Mouse (Mus musculus): ENCODE data around the gene Map3k9.

DNA sequence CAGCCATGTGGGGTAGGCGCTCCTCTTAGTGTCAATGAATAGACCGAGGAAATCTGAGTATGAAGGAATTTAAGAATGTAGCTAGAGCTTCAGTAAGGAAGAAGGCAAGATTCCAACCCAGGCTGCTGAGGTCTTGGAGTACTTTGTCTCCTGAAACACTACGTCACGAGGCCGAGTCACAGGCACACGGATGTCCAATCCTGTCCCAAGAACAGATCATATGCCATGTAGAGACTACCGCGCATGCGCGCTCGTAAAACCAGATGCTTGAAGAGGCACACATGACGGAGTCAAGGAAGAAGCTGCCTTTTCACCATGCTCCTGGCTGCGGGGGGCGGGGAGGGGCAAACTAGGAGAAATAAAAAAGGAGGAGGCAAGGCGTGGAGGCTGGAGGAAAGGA, 90.9 kb downstream of the Map3k9 start:
- TF ChIP-seq POLR2A (IDR thresholded peaks at IDR 0.05; ENCODE audit: low read depth, low read length) = no peak
- TF ChIP-seq CTCF (IDR thresholded peaks at IDR 0.05; ENCODE audit: extremely low read depth, insufficient read length, insufficient replicate concordance, low read depth, low read length) = no peak
